Mouse (Mus musculus): Measurements from ENCODE around the gene Gm9887.

Gene Gm9887

GRCm38 (mm10) chr12:69371854-69372671 lies at the start of gene Gm9887, which contains the start of gene Arf6:
TSS of gene Gm9887 (minus strand) at chr12:69372458.
TSS of gene Arf6 (plus strand) at chr12:69372150.
- DNase-seq (ENCODE audit: low spot score in 2 of 2), result peak; percentile 99

DNA sequence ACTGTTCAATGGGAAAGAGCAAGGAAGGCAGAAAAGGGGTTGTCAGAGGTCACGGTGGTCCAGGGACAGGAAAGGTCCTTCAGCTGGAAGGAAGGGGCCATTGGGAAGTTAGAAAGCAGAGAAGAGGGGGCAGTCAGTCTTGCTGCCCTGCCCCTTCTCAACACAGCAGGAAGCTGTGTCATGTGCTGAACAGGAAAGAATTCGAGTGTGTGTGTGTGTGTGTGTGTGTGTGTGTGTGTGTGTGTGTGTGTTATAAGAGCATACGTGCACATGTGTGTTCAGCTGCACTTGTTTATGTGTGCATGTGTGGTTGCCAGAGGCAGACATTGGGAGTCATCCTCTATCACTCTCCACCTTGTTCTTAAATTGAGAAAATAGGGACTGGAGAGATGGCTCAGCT lies 48.5 kb upstream of the Gm9887 start:
- peak; percentile 51 to 70 for DNase-seq (ENCODE audit: low spot score in 2 of 2)

GRCm38 (mm10) chr12:69419606-69420005 lies 47.3 kb upstream of the Gm9887 start:
- no peak for DNase-seq (ENCODE audit: low spot score in 2 of 2)

- no peak for DNase-seq (ENCODE audit: low spot score in 2 of 2)
These were observed 46.9 kb upstream of the Gm9887 start for GRCm38 (mm10) chr12:69419017-69419605.

- DNase-seq (ENCODE audit: low spot score in 2 of 2), result no peak
These were observed 46.3 kb upstream of the Gm9887 start for GRCm38 (mm10) chr12:69418606-69419005.

DNA sequence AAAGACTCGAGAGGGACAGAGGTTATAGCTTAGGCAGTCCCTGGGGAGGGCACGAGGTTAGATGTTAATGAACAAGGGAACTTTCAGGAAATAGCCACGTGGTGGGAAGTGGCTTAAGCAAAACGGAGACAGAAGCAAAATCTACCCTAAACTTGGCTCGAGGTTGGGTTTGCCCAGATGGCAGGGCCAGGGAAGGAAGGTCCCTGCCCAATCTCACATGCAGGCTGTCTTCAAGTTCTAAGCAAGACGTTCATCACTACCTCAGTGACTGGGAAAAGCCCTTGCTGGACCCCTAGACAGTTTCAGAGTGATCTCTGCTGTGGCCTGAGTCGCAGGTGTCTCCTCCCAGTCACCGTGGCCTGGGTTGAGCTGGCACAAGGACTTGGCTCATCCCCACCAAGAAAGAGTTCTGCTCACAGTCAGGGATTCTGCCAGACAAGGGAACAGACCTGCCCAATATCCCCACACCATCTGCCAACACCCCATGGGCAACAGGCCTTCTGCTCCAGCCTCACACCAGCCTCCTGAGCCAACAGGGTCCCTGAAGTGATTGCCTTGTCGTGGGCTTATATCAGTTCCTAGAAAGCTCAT lies 45.5 kb upstream of the Gm9887 start:
- peak; percentile 69 to 74 for DNase-seq (ENCODE audit: low spot score in 2 of 2)

- DNase-seq (ENCODE audit: low spot score in 2 of 2), result no peak
These were observed 44.5 kb upstream of the Gm9887 start for GRCm38 (mm10) chr12:69416793-69417192.

DNA sequence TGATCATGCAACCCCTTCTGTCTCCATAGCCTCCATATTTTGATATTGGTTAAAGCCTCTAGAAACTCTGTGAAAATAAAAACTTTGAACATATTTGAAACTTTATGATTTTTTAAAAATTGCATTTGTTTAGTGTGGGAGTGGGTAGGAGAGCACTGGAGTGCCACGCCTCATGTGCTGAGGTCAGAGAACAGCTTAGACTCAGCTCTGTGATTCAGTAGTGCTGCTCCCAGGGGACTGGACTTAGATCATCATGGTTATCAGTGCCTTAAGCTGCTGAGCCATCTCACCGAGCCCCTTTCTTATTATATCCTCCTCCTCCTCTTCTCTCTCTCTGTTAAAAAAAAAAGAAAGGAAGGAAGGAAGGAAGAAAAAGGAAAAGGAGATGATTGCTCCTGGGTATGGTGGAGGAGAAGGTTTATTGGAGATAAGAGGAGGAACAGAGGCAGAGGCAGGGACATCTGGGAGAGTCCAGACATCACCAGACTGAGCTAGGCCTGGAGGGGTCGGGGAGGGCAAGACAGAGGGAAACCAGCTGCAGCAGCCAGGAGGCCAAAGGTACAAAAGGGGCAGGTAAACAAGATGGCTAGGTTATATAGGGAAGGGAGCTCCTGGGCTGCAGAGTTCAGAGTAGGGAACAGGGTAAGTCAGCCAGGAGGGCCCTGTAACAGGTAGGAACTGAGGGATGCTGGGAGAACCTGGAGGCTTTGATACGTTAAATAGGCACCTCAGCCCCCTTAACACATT lies 42.7 kb upstream of the Gm9887 start:
- DNase-seq (ENCODE audit: low spot score in 2 of 2), result peak; percentile 55 to 62

DNA sequence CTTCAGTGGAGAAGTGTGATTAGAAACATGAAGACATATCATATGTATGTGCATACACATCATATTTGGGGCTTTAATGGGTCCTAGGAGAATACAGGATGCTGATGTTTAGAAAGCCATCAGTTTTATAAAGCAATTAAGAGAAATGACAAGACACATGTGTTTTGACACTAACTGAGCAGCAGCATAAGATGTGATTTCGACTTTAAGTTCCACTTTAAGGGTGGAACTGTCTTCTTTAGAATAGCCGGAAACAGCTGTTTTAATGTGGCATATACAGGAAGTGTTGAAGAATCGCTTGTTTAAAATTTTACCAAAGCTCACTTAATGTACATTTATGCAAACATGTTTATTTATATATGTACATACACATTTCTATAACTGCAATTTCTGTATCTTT lies 41.0 kb upstream of the Gm9887 start:
- no peak for DNase-seq (ENCODE audit: low spot score in 2 of 2)

GRCm38 (mm10) chr12:69411936-69412335 lies 39.7 kb upstream of the Gm9887 start:
- no peak for DNase-seq (ENCODE audit: low spot score in 2 of 2)

GRCm38 (mm10) chr12:69410767-69411166 lies 38.5 kb upstream of the Gm9887 start:
- no peak for DNase-seq (ENCODE audit: low spot score in 2 of 2)

- no peak for DNase-seq (ENCODE audit: low spot score in 2 of 2)
These were observed 30.4 kb upstream of the Gm9887 start for GRCm38 (mm10) chr12:69402594-69403167.

GRCm38 (mm10) chr12:69402100-69402499 lies 29.8 kb upstream of the Gm9887 start:
- no peak for DNase-seq (ENCODE audit: low spot score in 2 of 2)

DNA sequence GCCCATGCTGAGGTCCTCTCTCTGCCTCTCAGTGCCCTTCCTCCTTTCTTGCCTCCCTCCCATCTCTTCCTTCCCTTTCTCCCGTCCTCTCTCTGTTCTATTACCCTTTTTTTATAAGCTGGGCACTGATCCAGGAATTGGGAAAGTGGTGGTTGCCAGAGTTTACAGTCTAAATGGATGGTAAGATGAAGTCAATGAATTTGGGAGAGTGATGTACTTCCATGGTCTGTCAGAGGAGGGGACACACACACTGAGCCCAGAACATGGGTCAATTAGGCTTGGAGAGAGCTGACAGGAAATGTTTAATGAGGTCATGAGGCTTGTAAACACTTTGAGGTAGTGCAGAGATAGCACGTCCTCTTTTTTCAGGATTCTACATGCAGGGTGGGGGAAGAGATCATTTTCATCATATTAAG lies 28.6 kb upstream of the Gm9887 start:
- DNase-seq (ENCODE audit: low spot score in 2 of 2), result no peak

DNA sequence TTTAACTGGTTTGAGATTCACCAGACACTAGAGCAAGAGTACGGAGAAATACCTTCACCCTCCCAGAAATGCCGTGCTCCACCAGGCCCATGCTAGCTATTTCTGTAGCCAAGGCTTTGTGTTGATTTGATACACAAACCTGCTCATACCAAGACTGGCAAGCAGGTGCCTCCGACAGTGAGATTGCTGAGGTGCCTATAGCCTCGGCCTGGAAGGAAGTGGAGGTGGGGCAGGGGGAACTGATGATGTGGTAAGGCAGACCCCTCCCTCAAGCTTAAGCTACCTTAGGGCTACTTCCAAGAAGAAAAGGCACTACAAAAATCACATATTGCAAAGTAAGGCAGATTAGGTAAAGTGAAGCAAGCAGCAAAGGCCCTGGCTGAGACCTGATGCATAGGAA lies 28.1 kb upstream of the Gm9887 start:
- DNase-seq (ENCODE audit: low spot score in 2 of 2), result no peak

DNA sequence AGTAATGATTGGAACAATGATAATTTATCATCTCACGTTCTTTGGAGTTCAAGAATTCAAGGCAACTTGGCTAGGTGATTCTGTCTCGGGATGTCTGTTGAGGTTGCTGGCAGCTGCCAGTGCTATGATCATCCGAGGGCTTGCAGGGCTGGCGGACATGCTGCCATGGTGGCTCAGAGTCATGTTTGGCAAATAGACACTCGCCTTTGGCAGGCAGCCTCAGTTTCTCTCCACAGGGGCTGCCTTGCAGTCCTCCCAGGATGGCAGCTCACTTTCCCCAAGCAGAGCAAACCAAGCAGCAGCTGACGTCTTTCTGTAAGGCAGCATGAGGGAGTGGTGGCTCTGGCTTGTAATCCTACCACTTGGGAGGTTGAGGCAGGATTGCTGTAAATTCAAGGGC lies 22.2 kb upstream of the Gm9887 start:
- no peak for DNase-seq (ENCODE audit: low spot score in 2 of 2)

DNA sequence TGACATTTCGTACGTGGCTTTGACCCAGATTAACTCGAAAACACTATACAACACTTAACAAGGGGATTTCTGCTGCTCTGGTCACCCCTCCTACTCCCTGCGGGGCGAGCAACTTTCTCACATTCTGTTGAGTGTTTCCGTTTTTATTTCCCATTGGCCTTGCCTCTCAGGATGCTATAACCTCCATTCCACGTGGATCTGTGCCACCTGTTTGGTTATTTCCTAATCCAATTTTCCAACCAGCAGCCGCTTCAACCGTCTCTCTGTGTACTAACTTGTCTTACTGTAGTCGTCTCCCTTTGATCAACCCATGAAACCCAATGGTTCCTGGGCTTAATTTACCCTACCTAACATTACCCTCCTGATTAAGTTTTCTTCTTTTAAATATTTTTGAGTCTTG lies 20.8 kb upstream of the Gm9887 start:
- no peak for DNase-seq (ENCODE audit: low spot score in 2 of 2)

DNA sequence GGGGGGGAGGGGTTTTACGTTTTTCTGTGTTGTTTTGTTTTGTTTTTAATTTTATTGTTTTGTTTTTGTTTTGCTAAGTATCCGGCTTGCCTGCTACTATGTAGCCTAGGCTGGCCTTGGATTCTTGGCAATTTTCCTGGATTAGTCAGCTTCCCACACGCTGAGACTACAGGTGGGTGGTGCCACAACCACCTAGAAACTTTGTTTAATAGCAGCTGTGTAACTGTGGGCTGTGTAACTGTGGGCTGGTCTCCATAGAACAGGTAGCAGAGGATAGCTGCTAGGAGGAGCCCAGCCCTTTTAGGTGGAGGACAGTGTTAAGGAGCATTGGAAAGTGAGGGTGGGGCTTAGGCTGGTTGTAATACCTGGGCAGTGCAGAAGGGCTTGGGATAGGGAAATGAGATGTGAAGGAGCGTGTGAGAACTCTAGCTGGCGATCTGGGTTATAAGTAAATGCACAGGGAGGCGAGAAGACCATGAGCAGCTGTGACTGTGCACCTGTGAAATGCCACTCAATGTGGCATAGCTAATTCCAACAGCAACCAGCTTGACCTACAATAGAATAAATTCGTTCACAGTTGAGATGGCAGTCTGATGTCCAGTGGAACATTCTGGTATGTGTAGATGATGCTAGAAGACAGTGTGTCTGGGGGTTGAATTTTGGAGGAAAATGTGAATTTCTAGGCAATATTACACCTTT lies 17.9 kb upstream of the Gm9887 start:
- no peak for DNase-seq (ENCODE audit: low spot score in 2 of 2)

- no peak for DNase-seq (ENCODE audit: low spot score in 2 of 2)
These were observed 17.1 kb upstream of the Gm9887 start for GRCm38 (mm10) chr12:69389273-69389938.

GRCm38 (mm10) chr12:69388321-69388869 lies 16.1 kb upstream of the Gm9887 start:
- no peak for DNase-seq (ENCODE audit: low spot score in 2 of 2)

Data from spleen, postnatal 36 days (tissue).